Mouse (Mus musculus) kidney, adult 8-10 months (tissue): ENCODE data around the gene Apoc3.

Experiments used
- DNase-seq, 2 experiments: peaks; one replicate each; pipeline ENCODE4 v3.0.0; 2022

Apoc3 gene

GRCm38 (mm10) chr9:46191644-46192043, 43.8 kb downstream of the Apoc3 start:
- peak in 1 of 2 experiments; percentile 32 for DNase-seq

GRCm38 (mm10) chr9:46191234-46191633, 44.2 kb downstream of the Apoc3 start:
- DNase-seq, result no peak

- no peak for DNase-seq
These were observed 46.1 kb downstream of the Apoc3 start for GRCm38 (mm10) chr9:46189381-46189780.

- DNase-seq, result no peak
These were observed 46.5 kb downstream of the Apoc3 start for GRCm38 (mm10) chr9:46188956-46189355.

- no peak for DNase-seq
These were observed 47.1 kb downstream of the Apoc3 start for GRCm38 (mm10) chr9:46188370-46188769.

GRCm38 (mm10) chr9:46186387-46186786, 49.0 kb downstream of the Apoc3 start:
- DNase-seq, result no peak

- peak in 1 of 2 experiments; percentile 55 for DNase-seq
These were observed 50.2 kb downstream of the Apoc3 start for GRCm38 (mm10) chr9:46185191-46185590.

GRCm38 (mm10) chr9:46184542-46184941, 50.9 kb downstream of the Apoc3 start:
- DNase-seq, result no peak
